Mouse (Mus musculus): ENCODE measurements at regions not wholly inside any gene's neighbourhood (a gene's known extent, or its start where the extent isn't known, plus 50 kb on each side); places are given as distances from the start of the nearest gene placed in this dataset.

DNA sequence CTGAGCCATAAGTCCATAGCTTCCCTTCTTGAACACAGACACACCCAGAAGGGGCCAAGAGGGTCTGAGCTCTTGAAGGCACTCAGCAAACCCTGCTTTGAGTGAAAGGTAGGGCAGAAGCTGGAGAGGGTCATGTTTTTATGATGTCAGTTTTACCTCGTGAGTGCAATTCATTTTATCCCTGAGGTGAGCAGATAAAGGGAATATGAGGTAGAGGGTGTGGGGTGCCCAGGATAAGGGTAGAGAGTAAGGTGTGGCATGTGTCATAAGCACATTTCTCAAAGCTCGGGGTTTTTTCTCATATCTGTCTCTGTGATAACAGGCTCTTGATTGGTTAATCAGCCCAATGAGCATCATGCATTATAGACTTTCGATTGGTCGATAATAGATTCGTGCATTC lies 520.3 kb downstream of the Med13l start:
- Histone ChIP-seq H3K27ac (replicated peaks) (no peak overlapping the region), H3K9me3 (no peaks in the 10 kb centered on the region), H3K9ac (no peak overlapping the region), H3K4me3 (no peak overlapping the region), H3K27me3 (peaks cover 7% of the 10 kb centered on the region; the same call in 1 of the 2 replicates), H3K36me3 (no peaks in the 10 kb centered on the region), H3K4me2 (no peak overlapping the region), H3K4me1 (replicated peaks) (peaks cover 4% of the 10 kb centered on the region)
- WGBS: 87% methylated on average over 5 of the region's 5 CpGs
- ATAC-seq (ENCODE audit: low FRiP score, low read depth): no peak

- Histone ChIP-seq H3K27ac (replicated peaks) (no peak overlapping the region), H3K4me2 (no peak overlapping the region), H3K9me3 (no peaks in the 10 kb centered on the region), H3K27me3 (peaks cover 20% of the 10 kb centered on the region), H3K4me3 (no peak overlapping the region), H3K36me3 (no peaks in the 10 kb centered on the region), H3K9ac (no peak overlapping the region), H3K4me1 (replicated peaks) (peaks cover 12% of the 10 kb centered on the region)
- WGBS: 85% methylated on average over 15 of the region's 15 CpGs
- no peak for ATAC-seq (ENCODE audit: low FRiP score, low read depth)
These were observed 522.4 kb downstream of the Med13l start for GRCm38 (mm10) chr5:119082895-119083294.

- Histone ChIP-seq H3K9ac (no peak overlapping the region), H3K4me1 (replicated peaks) (no peaks in the 10 kb centered on the region; the same call in 1 of the 2 replicates), H3K4me2 (peak overlapping the region; percentile 47), H3K4me3 (peak overlapping the region; percentile 20; the same call in 1 of the 2 replicates), H3K27me3 (peaks cover 4% of the 10 kb centered on the region; the same call in 1 of the 2 replicates), H3K27ac (replicated peaks) (no peak overlapping the region), H3K9me3 (no peaks in the 10 kb centered on the region), H3K36me3 (no peaks in the 10 kb centered on the region)
- ATAC-seq (ENCODE audit: low FRiP score, low read depth): no peak
- WGBS: 5% methylated on average over 17 of the region's 17 CpGs
These were observed 537.2 kb downstream of the Med13l start for GRCm38 (mm10) chr5:119097576-119098193.

DNA sequence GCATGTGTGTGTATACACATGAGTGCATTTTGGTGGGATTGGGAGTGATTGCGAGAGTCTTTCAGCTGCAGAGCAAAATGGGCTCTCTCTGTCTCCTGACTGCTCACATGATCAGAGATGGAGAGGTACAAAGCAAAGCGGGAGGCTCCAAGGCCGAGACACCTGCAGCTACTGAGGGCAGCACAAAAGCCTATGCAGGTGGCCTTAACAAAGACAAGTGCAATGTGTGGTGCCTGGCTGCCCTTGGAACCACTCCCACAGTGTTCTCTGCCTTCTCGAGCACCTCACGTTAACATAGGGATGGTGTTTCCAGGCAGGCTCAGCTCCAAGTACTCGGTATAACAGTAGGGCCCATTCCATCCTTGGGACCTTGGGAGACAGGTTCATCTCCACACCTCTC lies 539.3 kb downstream of the Med13l start:
- H3K4me1 ChIP-seq (replicated peaks): no peaks in the 10 kb centered on the region; the same call in 1 of the 2 replicates
- H3K4me2 ChIP-seq: no peak overlapping the region
- no peak overlapping the region for H3K4me3 ChIP-seq
- peaks cover 4% of the 10 kb centered on the region; the same call in 1 of the 2 replicates for H3K27me3 ChIP-seq
- no peak overlapping the region for H3K27ac ChIP-seq (replicated peaks)
- WGBS: 76% methylated on average over 6 of the region's 6 CpGs
- no peak overlapping the region for H3K9ac ChIP-seq
- no peaks in the 10 kb centered on the region for H3K9me3 ChIP-seq
- no peaks in the 10 kb centered on the region for H3K36me3 ChIP-seq
- ATAC-seq (ENCODE audit: low FRiP score, low read depth): no peak

- Histone ChIP-seq H3K36me3 (no peaks in the 10 kb centered on the region), H3K27ac (replicated peaks) (no peak overlapping the region)
- ATAC-seq (ENCODE audit: low FRiP score, low read depth): no peak
These were observed 543.0 kb downstream of the Med13l start for GRCm38 (mm10) chr5:119103503-119103902.

GRCm38 (mm10) chr5:119107898-119108297 lies 547.4 kb downstream of the Med13l start:
- no peak for ATAC-seq (ENCODE audit: low FRiP score, low read depth)
- H3K4me2 ChIP-seq: no peak overlapping the region
- H3K9ac ChIP-seq: no peak overlapping the region
- no peaks in the 10 kb centered on the region for H3K36me3 ChIP-seq
- H3K4me3 ChIP-seq: no peak overlapping the region
- no peaks in the 10 kb centered on the region for H3K27me3 ChIP-seq
- no peaks in the 10 kb centered on the region for H3K4me1 ChIP-seq (replicated peaks)
- H3K27ac ChIP-seq (replicated peaks): no peak overlapping the region
- no peaks in the 10 kb centered on the region for H3K9me3 ChIP-seq
- 84% methylated on average over 4 of the region's 4 CpGs for WGBS

More at GRCm38 (mm10) chr5:119103503-119103902, 543.0 kb downstream of the Med13l start:
- 62% methylated on average over 1 of the region's 1 CpGs for WGBS
- H3K9me3 ChIP-seq: no peaks in the 10 kb centered on the region
- H3K27me3 ChIP-seq: no peaks in the 10 kb centered on the region
- no peak overlapping the region for H3K4me3 ChIP-seq
- H3K9ac ChIP-seq: no peak overlapping the region
- no peak overlapping the region for H3K4me2 ChIP-seq
- no peaks in the 10 kb centered on the region for H3K4me1 ChIP-seq (replicated peaks)

DNA sequence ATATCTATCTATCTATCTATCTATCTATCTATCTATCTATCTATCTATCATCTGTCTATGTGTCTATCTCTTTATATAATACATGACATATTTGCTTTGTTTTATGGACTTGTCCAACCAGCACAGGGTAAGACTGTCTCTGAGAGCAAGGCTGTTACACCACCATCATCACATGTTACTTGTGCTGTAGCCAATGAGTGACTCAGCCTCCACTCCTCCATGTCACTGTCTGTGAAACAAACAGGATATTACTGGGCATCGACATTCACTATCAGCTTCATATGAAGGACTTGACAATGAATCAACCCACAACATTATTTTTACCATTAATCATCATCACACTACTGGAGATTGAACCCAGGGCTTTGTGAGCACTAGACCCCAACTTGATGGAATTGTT lies 549.0 kb downstream of the Med13l start:
- no peak overlapping the region for H3K9ac ChIP-seq
- ATAC-seq (ENCODE audit: low FRiP score, low read depth): no peak
- H3K9me3 ChIP-seq: no peaks in the 10 kb centered on the region
- H3K36me3 ChIP-seq: no peaks in the 10 kb centered on the region
- no peak overlapping the region for H3K4me3 ChIP-seq
- WGBS: 91% methylated on average over 1 of the region's 1 CpGs
- H3K27ac ChIP-seq (replicated peaks): no peak overlapping the region
- no peaks in the 10 kb centered on the region for H3K4me1 ChIP-seq (replicated peaks)
- H3K4me2 ChIP-seq: no peak overlapping the region
- H3K27me3 ChIP-seq: no peaks in the 10 kb centered on the region

GRCm38 (mm10) chr5:119114074-119114473 lies 553.6 kb downstream of the Med13l start:
- Histone ChIP-seq H3K9me3 (no peaks in the 10 kb centered on the region), H3K27ac (replicated peaks) (no peak overlapping the region), H3K4me1 (replicated peaks) (no peaks in the 10 kb centered on the region), H3K4me2 (no peak overlapping the region), H3K27me3 (no peaks in the 10 kb centered on the region), H3K9ac (no peak overlapping the region), H3K4me3 (no peak overlapping the region), H3K36me3 (no peaks in the 10 kb centered on the region)
- no peak for ATAC-seq (ENCODE audit: low FRiP score, low read depth)
- 66% methylated on average over 7 of the region's 7 CpGs for WGBS

GRCm38 (mm10) chr5:119125745-119126144 lies 544.7 kb upstream of the Tbx3 start:
- 92% methylated on average over 7 of the region's 7 CpGs for WGBS

GRCm38 (mm10) chr5:119130176-119130575 lies 540.3 kb upstream of the Tbx3 start:
- H3K4me1 ChIP-seq (replicated peaks): no peaks in the 10 kb centered on the region
- H3K9me3 ChIP-seq: no peaks in the 10 kb centered on the region
- no peak overlapping the region for H3K4me3 ChIP-seq
- H3K27me3 ChIP-seq: 0 out of 2 replicates have a peak, but pooled peaks cover 3% of the 10 kb centered on the region
- no peak for ATAC-seq (ENCODE audit: low FRiP score, low read depth)
- H3K36me3 ChIP-seq: no peaks in the 10 kb centered on the region
- H3K9ac ChIP-seq: no peak overlapping the region
- no peak overlapping the region for H3K27ac ChIP-seq (replicated peaks)
- no peak overlapping the region for H3K4me2 ChIP-seq
- WGBS: 95% methylated on average over 7 of the region's 7 CpGs

More at GRCm38 (mm10) chr5:119125745-119126144, 544.7 kb upstream of the Tbx3 start:
- no peak for ATAC-seq (ENCODE audit: low FRiP score, low read depth)
- Histone ChIP-seq H3K9me3 (no peaks in the 10 kb centered on the region), H3K9ac (no peak overlapping the region), H3K4me3 (no peak overlapping the region), H3K4me2 (no peak overlapping the region), H3K27me3 (no peaks in the 10 kb centered on the region), H3K4me1 (replicated peaks) (no peaks in the 10 kb centered on the region), H3K36me3 (no peaks in the 10 kb centered on the region), H3K27ac (replicated peaks) (no peak overlapping the region)

- 69% methylated on average over 10 of the region's 10 CpGs for WGBS
- no peaks in the 10 kb centered on the region for H3K36me3 ChIP-seq
- no peak overlapping the region for H3K4me3 ChIP-seq
- no peak for ATAC-seq (ENCODE audit: low FRiP score, low read depth)
- 0 out of 2 replicates have a peak, but pooled peaks cover 3% of the 10 kb centered on the region for H3K27me3 ChIP-seq
- no peak overlapping the region for H3K9ac ChIP-seq
- no peaks in the 10 kb centered on the region for H3K9me3 ChIP-seq
- H3K4me1 ChIP-seq (replicated peaks): no peaks in the 10 kb centered on the region
- H3K4me2 ChIP-seq: no peak overlapping the region
- H3K27ac ChIP-seq (replicated peaks): no peak overlapping the region
These were observed 539.0 kb upstream of the Tbx3 start for GRCm38 (mm10) chr5:119131461-119131860.

GRCm38 (mm10) chr5:119133378-119133777 lies 537.1 kb upstream of the Tbx3 start:
- H3K4me2 ChIP-seq: no peak overlapping the region
- WGBS: 60% methylated on average over 13 of the region's 13 CpGs
- ATAC-seq (ENCODE audit: low FRiP score, low read depth): no peak
- H3K9me3 ChIP-seq: no peaks in the 10 kb centered on the region
- H3K36me3 ChIP-seq: no peaks in the 10 kb centered on the region
- no peak overlapping the region for H3K9ac ChIP-seq
- H3K27ac ChIP-seq (replicated peaks): no peak overlapping the region
- H3K4me1 ChIP-seq (replicated peaks): peaks cover 2% of the 10 kb centered on the region; the same call in 1 of the 2 replicates
- H3K4me3 ChIP-seq: no peak overlapping the region
- 0 out of 2 replicates have a peak, but pooled peaks cover 3% of the 10 kb centered on the region for H3K27me3 ChIP-seq

GRCm38 (mm10) chr5:119136916-119137315 lies 533.6 kb upstream of the Tbx3 start:
- Histone ChIP-seq H3K27me3 (0 out of 2 replicates have a peak, but pooled peaks cover 5% of the 10 kb centered on the region), H3K36me3 (no peaks in the 10 kb centered on the region), H3K4me2 (no peak overlapping the region), H3K4me3 (no peak overlapping the region), H3K9ac (no peak overlapping the region), H3K9me3 (no peaks in the 10 kb centered on the region), H3K4me1 (replicated peaks) (peaks cover 3% of the 10 kb centered on the region; the same call in 1 of the 2 replicates), H3K27ac (replicated peaks) (no peak overlapping the region)
- ATAC-seq (ENCODE audit: low FRiP score, low read depth): no peak
- WGBS: 84% methylated on average over 8 of the region's 8 CpGs
